Mouse (Mus musculus): ENCODE measurements at regions not wholly inside any gene's neighbourhood (a gene's known extent, or its start where the extent isn't known, plus 50 kb on each side); places are given as distances from the start of the nearest gene placed in this dataset.

- Histone ChIP-seq H3K4me1 (ENCODE audit: control insufficient read depth, insufficient read depth, low read length) (peaks cover 24% of the 10 kb centered on the region), H3K27ac (ENCODE audit: insufficient read depth, low read depth, low read length) (no peak overlapping the region), H3K4me3 (ENCODE audit: insufficient read depth, low read length) (no peak overlapping the region)
- TF ChIP-seq POLR2A (IDR thresholded peaks at IDR 0.05; ENCODE audit: borderline replicate concordance, low read depth, low read length) (no peak), CTCF (IDR thresholded peaks at IDR 0.05; ENCODE audit: low read depth, low read length) (no peak)
Measured at GRCm38 (mm10) chr6:50981702-50982309, 327.6 kb upstream of the Npvf start.

GRCm38 (mm10) chr6:50982856-50983255 is 328.6 kb upstream of the Npvf start:
- Histone ChIP-seq H3K4me3 (ENCODE audit: insufficient read depth, low read length) (no peak overlapping the region), H3K27ac (ENCODE audit: insufficient read depth, low read depth, low read length) (no peak overlapping the region), H3K4me1 (ENCODE audit: control insufficient read depth, insufficient read depth, low read length) (peaks cover 24% of the 10 kb centered on the region)
- no peak for TF ChIP-seq CTCF (IDR thresholded peaks at IDR 0.05; ENCODE audit: low read depth, low read length)
- no peak for TF ChIP-seq POLR2A (IDR thresholded peaks at IDR 0.05; ENCODE audit: borderline replicate concordance, low read depth, low read length)

- TF ChIP-seq CTCF (IDR thresholded peaks at IDR 0.05; ENCODE audit: low read depth, low read length) (no peak), POLR2A (IDR thresholded peaks at IDR 0.05; ENCODE audit: borderline replicate concordance, low read depth, low read length) (no peak)
- Histone ChIP-seq H3K4me1 (ENCODE audit: control insufficient read depth, insufficient read depth, low read length) (peaks cover 18% of the 10 kb centered on the region), H3K27ac (ENCODE audit: insufficient read depth, low read depth, low read length) (no peak overlapping the region), H3K4me3 (ENCODE audit: insufficient read depth, low read length) (no peak overlapping the region)
Measured at GRCm38 (mm10) chr6:50983511-50984099, 329.4 kb upstream of the Npvf start.

- no peak overlapping the region for H3K27ac ChIP-seq (ENCODE audit: insufficient read depth, low read depth, low read length)
- no peak for TF ChIP-seq POLR2A (IDR thresholded peaks at IDR 0.05; ENCODE audit: borderline replicate concordance, low read depth, low read length)
- no peak for TF ChIP-seq CTCF (IDR thresholded peaks at IDR 0.05; ENCODE audit: low read depth, low read length)
- H3K4me3 ChIP-seq (ENCODE audit: insufficient read depth, low read length): no peak overlapping the region
- H3K4me1 ChIP-seq (ENCODE audit: control insufficient read depth, insufficient read depth, low read length): peaks cover 14% of the 10 kb centered on the region
Measured at GRCm38 (mm10) chr6:50984157-50984905, 330.1 kb upstream of the Npvf start.

- no peak overlapping the region for H3K4me3 ChIP-seq (ENCODE audit: insufficient read depth, low read length)
- H3K27ac ChIP-seq (ENCODE audit: insufficient read depth, low read depth, low read length): no peak overlapping the region
- H3K4me1 ChIP-seq (ENCODE audit: control insufficient read depth, insufficient read depth, low read length): no peaks in the 10 kb centered on the region
- no peak for TF ChIP-seq CTCF (IDR thresholded peaks at IDR 0.05; ENCODE audit: low read depth, low read length)
- TF ChIP-seq POLR2A (IDR thresholded peaks at IDR 0.05; ENCODE audit: borderline replicate concordance, low read depth, low read length): no peak
Measured at GRCm38 (mm10) chr6:50986270-50986924, 332.2 kb upstream of the Npvf start.

- TF ChIP-seq POLR2A (IDR thresholded peaks at IDR 0.05; ENCODE audit: borderline replicate concordance, low read depth, low read length): no peak
- no peak for TF ChIP-seq CTCF (IDR thresholded peaks at IDR 0.05; ENCODE audit: low read depth, low read length)
Measured at GRCm38 (mm10) chr6:50988561-50988960, 334.3 kb upstream of the Npvf start.

GRCm38 (mm10) chr6:50991528-50992125 is 337.4 kb upstream of the Npvf start:
- Histone ChIP-seq H3K4me1 (ENCODE audit: control insufficient read depth, insufficient read depth, low read length) (no peaks in the 10 kb centered on the region), H3K4me3 (ENCODE audit: insufficient read depth, low read length) (no peak overlapping the region), H3K27ac (ENCODE audit: insufficient read depth, low read depth, low read length) (no peak overlapping the region)
- TF ChIP-seq CTCF (IDR thresholded peaks at IDR 0.05; ENCODE audit: low read depth, low read length) (no peak), POLR2A (IDR thresholded peaks at IDR 0.05; ENCODE audit: borderline replicate concordance, low read depth, low read length) (no peak)

More at GRCm38 (mm10) chr6:50988561-50988960, 334.3 kb upstream of the Npvf start:
- H3K27ac ChIP-seq (ENCODE audit: insufficient read depth, low read depth, low read length): no peak overlapping the region
- no peaks in the 10 kb centered on the region for H3K4me1 ChIP-seq (ENCODE audit: control insufficient read depth, insufficient read depth, low read length)
- no peak overlapping the region for H3K4me3 ChIP-seq (ENCODE audit: insufficient read depth, low read length)

GRCm38 (mm10) chr6:50993952-50994351 is 339.7 kb upstream of the Npvf start:
- no peaks in the 10 kb centered on the region for H3K4me1 ChIP-seq (ENCODE audit: control insufficient read depth, insufficient read depth, low read length)
- H3K4me3 ChIP-seq (ENCODE audit: insufficient read depth, low read length): no peak overlapping the region
- no peak overlapping the region for H3K27ac ChIP-seq (ENCODE audit: insufficient read depth, low read depth, low read length)
- no peak for TF ChIP-seq POLR2A (IDR thresholded peaks at IDR 0.05; ENCODE audit: borderline replicate concordance, low read depth, low read length)
- TF ChIP-seq CTCF (IDR thresholded peaks at IDR 0.05; ENCODE audit: low read depth, low read length): no peak

GRCm38 (mm10) chr6:51002713-51003112 is 348.5 kb upstream of the Npvf start:
- no peaks in the 10 kb centered on the region for H3K4me1 ChIP-seq (ENCODE audit: control insufficient read depth, insufficient read depth, low read length)
- no peak overlapping the region for H3K4me3 ChIP-seq (ENCODE audit: insufficient read depth, low read length)
- no peak overlapping the region for H3K27ac ChIP-seq (ENCODE audit: insufficient read depth, low read depth, low read length)
- TF ChIP-seq CTCF (IDR thresholded peaks at IDR 0.05; ENCODE audit: low read depth, low read length) (no peak), POLR2A (IDR thresholded peaks at IDR 0.05; ENCODE audit: borderline replicate concordance, low read depth, low read length) (no peak)

Measured in bone marrow macrophage, adult 2 months (primary cell).